Mouse (Mus musculus): ENCODE measurements at regions not wholly inside any gene's neighbourhood (a gene's known extent, or its start where the extent isn't known, plus 50 kb on each side); places are given as distances from the start of the nearest gene placed in this dataset.
"Not testable (repeated sequence)": the region's sequence is repeated elsewhere in the genome, so short reads cannot be mapped to it uniquely, and the experiment has no call there.

GRCm38 (mm10) chr6:41225382-41225781, 76.7 kb upstream of the Try4 start:
- intact Hi-C loops (cut with DNase I) = no loop called here
- no peak for DNase-seq (ENCODE audit: low spot score in 2 of 2)

- DNase-seq (ENCODE audit: low spot score in 2 of 2) = no peak
- intact Hi-C loops (cut with DNase I) = no loop called here
Observed at GRCm38 (mm10) chr6:41218415-41218814, 83.7 kb upstream of the Try4 start.

DNA sequence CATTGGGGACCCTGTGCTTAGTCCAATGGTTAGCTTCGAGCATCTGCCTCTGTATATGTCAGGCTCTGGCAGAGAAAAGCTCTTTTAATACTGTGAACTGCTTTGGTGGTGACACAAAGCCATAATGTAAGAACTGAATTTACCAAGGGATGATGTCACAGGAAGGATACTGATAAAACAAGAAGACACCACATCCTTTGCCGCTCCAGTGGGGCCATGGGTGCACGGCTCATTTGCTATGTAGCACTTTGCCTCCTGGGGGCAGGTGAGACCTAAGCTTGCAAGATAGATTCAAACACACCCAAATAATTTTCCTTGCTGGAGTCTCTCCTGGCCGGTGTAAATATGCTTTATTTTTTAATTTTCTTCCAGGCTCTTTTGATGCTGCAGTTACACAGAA, 86.2 kb upstream of the Try4 start:
- no peak for DNase-seq (ENCODE audit: low spot score in 2 of 2)
- intact Hi-C loops (cut with DNase I) = no loop called here

DNA sequence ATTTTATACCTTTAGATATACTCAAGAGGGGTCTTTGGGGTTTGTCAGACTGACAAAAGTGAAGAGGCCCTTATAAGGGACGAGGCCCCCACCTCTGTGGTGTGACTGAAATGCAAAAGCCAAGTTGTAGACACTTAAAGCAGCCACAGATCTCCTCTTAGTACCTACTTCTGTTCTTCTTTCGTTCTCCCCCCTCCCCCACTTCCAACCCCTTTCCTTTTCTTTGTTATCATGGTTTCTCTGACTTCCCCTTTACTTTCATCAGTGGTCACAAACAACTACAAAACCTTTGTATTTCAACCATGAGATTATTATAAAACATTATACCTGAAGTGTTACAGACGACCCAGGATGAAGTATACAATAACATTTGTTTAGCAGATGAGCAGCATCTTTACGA, 96.2 kb upstream of the Try4 start:
- intact Hi-C loops (cut with DNase I) = no loop called here
- DNase-seq (ENCODE audit: low spot score in 2 of 2) = no peak

GRCm38 (mm10) chr6:41202882-41203281, 99.2 kb upstream of the Try4 start:
- no peak for DNase-seq (ENCODE audit: low spot score in 2 of 2)
- intact Hi-C loops (cut with DNase I) = no loop called here

GRCm38 (mm10) chr6:41202302-41202701, 99.8 kb upstream of the Try4 start:
- intact Hi-C loops (cut with DNase I) = no loop called here
- no peak for DNase-seq (ENCODE audit: low spot score in 2 of 2)

GRCm38 (mm10) chr6:41194464-41194863, 107.6 kb upstream of the Try4 start:
- intact Hi-C loops (cut with DNase I) = no loop called here
- peak in 1 of 2 experiments; percentile 36 for DNase-seq (ENCODE audit: low spot score in 2 of 2)

- no peak for DNase-seq (ENCODE audit: low spot score in 2 of 2)
- intact Hi-C loops (cut with DNase I) = no loop called here
Observed at GRCm38 (mm10) chr6:41191734-41192326, 110.2 kb upstream of the Try4 start.

DNA sequence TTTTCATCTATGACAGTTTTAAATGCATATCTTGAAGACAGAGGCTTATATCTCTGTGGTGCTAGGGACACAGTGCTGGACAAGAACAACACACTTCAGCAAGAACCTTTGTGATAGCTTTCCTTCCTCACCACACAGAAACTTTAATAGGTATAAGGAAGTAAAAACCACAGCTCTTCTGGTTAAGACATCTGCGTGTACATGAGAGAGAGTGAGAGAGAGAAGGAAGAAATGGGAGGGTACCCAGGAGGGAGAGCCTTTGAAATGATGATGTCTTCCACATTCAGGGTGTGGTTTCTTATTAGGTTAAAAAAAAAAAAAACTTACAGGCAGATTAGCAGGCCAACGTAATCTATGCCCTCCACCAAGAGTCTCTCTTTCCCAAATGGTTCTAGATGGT, 113.2 kb upstream of the Try4 start:
- intact Hi-C loops (cut with DNase I) = no loop called here

DNA sequence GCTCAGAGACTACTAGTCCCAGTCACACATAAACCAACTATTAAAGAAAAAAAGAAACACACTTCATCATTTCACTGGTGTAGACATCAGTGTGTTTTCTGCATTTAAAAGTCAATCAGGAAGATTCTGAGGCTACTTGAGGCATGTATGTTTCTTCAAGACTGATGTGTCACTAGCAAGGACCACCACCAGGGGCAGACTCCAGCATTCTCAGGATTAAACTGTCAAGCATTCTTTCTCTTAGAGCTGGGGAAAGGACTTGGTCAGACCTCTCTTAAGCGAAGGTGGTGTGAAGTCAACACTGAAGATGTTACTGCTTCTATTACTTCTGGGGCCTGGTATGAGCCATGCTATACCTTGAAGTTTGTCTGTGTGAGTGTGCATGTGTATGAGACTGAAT, 114.1 kb upstream of the Try4 start:
- no peak for DNase-seq (ENCODE audit: low spot score in 2 of 2)
- intact Hi-C loops (cut with DNase I) = no loop called here

More for the DNA sequence above, 113.2 kb upstream of the Try4 start:
- no peak for DNase-seq (ENCODE audit: low spot score in 2 of 2)

DNA sequence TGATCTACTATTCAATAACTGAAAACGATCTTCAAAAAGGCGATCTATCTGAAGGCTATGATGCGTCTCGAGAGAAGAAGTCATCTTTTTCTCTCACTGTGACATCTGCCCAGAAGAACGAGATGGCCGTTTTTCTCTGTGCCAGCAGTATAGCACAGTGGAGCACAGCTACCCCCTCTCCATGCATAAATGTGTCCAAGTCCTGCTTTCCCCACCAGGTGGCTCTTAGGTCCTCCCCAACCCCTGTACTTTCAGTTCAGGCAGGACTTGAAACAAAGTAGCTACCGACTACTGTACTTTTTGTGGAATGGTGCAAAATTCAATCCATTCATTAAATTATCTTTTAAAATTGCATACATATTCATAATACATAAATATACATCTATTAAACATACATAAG, 123.2 kb upstream of the Try4 start:
- intact Hi-C loops (cut with DNase I) = no loop called here
- DNase-seq (ENCODE audit: low spot score in 2 of 2) = no peak

GRCm38 (mm10) chr6:41178019-41178418, 124.0 kb upstream of the Try4 start:
- intact Hi-C loops (cut with DNase I) = no loop called here
- no peak for DNase-seq (ENCODE audit: low spot score in 2 of 2)

- DNase-seq (ENCODE audit: low spot score in 2 of 2) = no peak
- intact Hi-C loops (cut with DNase I) = no loop called here
Observed at GRCm38 (mm10) chr6:41177152-41177551, 124.9 kb upstream of the Try4 start.

DNA sequence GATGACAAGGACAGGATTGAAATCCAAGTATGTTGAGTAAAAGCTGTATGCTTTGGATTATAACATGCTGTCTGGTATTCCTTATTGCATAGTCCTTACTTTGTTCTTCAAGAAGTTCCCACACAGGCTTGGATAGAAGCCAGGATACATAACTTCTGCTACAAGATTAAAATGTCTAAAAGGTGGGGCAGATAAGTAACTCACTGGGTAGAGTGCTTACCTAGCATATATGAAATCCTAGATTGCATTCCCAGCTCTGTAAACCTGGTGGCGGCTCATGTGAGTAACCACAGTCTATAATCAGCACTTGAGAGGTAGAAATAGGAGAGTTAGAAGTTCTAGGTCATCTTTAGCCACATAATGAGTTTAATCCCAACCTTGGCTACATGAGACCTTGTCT, 126.0 kb upstream of the Try4 start:
- intact Hi-C loops (cut with DNase I) = no loop called here
- no peak for DNase-seq (ENCODE audit: low spot score in 2 of 2)

- DNase-seq (ENCODE audit: low spot score in 2 of 2) = no peak
- intact Hi-C loops (cut with DNase I) = no loop called here
Observed at GRCm38 (mm10) chr6:41163491-41163890, 128.2 kb upstream of the 2210010C04Rik start.

DNA sequence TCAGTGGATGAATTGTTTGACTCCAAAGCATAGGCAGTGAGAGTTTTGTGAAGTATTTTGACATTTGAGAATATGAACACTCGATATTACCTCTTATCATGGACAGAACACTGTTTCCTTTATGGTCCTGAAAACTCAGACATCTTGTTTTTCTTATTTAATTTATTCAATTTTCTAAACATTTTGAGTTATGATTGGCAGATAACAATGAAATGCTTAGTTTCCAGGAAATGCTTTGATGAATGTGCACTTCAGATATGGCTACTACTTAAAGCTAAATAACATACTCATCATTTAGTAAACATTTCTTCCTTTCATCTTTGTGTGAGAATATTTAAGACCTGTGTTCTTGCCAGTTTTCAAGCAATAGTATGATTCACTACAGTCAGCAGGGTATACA, 126.4 kb upstream of the 2210010C04Rik start:
- intact Hi-C loops (cut with DNase I) = no loop called here
- DNase-seq (ENCODE audit: low spot score in 2 of 2) = no peak

GRCm38 (mm10) chr6:41152101-41152500, 116.8 kb upstream of the 2210010C04Rik start:
- intact Hi-C loops (cut with DNase I) = no loop called here
- no peak for DNase-seq (ENCODE audit: low spot score in 2 of 2)

DNA sequence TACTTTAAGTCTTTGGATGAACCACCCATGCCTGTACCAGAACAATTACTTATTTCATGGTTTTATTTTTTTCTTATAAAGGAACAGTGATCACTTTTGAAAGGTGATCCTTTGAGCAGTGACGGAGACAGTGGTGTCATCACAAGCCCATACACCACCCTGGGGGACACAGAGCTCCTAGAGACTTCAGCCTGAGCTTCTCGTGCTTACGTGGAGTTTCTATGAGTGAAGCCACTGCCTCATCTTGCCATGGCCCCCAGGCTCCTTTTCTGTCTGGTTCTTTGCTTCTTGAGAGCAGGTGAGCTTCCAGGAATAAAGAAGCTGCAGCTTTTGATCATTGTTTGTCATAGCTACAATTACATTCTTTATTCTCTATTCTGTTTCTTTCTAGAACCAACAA, 116.2 kb upstream of the 2210010C04Rik start:
- no peak for DNase-seq (ENCODE audit: low spot score in 2 of 2)
- intact Hi-C loops (cut with DNase I) = no loop called here

DNA sequence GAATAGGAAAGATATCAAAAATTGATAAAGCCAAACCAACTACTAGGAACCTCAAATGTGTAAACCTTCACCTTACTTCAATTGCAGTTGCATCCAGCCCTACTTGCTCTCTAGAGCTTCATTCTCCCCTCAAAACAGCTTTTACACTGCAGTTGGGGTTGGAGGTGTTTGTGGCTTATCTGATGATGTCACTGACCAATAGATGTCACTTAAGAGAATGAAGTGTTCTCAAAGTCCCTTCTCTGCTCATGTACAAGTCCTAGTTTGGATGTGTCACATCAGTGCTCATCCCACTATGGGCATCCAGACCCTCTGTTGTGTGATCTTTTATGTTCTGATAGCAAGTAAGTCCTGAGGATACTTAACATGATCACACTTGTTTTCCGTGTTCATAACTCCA, 105.6 kb upstream of the 2210010C04Rik start:
- intact Hi-C loops (cut with DNase I) = no loop called here
- no peak for DNase-seq (ENCODE audit: low spot score in 2 of 2)

GRCm38 (mm10) chr6:41137401-41137777, 102.1 kb upstream of the 2210010C04Rik start:
- not testable (repeated sequence) for DNase-seq (ENCODE audit: low spot score in 2 of 2)
- intact Hi-C loops (cut with DNase I) = loop anchor here (10.0 kb wide), 1 partner anchor 417 kb away; no protein-coding TSS in a partner anchor

DNA sequence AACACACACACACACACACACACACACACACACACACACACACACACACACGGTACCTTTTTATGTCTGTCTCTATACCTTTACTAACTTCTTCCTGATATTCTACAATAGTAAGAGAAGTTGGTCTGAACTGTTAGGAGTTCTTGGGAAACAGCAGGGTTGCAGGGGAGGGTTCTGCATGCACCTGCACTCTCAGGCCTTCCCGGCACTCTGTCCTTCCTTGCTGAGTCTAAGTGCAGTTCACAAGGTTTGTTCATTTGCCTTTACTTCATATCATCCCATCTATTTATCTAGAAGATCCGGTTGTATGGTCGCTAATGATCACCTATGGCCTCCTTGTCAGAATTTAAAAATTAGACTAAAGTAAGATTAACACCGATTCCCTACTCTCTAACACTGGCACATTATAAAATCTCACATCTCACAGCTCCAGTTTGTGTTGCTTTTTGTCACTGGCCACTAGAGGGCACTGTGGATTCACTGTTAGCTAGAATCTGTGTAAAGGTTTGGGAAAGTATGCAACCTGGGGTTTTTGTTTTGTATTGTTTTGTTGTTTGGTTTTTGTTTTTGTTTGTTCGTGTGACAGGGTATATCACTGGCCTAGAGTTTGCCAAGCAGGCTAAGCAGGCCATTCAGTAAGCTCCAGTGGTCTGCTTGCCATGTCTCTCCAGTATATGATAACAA, 101.5 kb upstream of the 2210010C04Rik start:
- peak; percentile 55 to 74 for DNase-seq (ENCODE audit: low spot score in 2 of 2)
- intact Hi-C loops (cut with DNase I) = loop anchor here (10.0 kb wide), 1 partner anchor 418 kb away; no protein-coding TSS in a partner anchor

All from left cerebral cortex, postnatal 14 days (tissue).